Mouse (Mus musculus) MEL (cell line): Measurements from ENCODE around the gene Haus6. TPM values are rescaled to one million over a fixed set of nuclear protein-coding genes. Genes with fewer than 3 reads are reported as not detected.
"Not testable (repeated sequence)": the region's sequence is repeated elsewhere in the genome, so short reads cannot be mapped to it uniquely, and the experiment has no call there.

ENCODE experiments used
- DNase-seq: peaks from one replicate; pipeline ENCODE4 v3.0.0; 2011; ENCODE audit warnings: low read depth, low spot score
- H3K27ac ChIP-seq: 2 replicates; pipeline ENCODE4 v1.5.1; 2012; ENCODE audit warnings: low read depth, mild to moderate bottlenecking, control low read depth, low read length, moderate library complexity; ENCODE audit not compliant: control insufficient read depth
- H3K27me3 ChIP-seq, 2 experiments: fragments of 150-350 bp in 1 of 2; sonication (generic) in 1 of 2; 2 replicates each; pipeline ENCODE4 v1.6.1; 2012; ENCODE audit warnings: low read length in 2 of 2, mild to moderate bottlenecking in 2 of 2, improper control_type of control experiment in 1 of 2, moderate library complexity in 1 of 2; ENCODE audit not compliant: insufficient read depth in 2 of 2, control insufficient read depth in 1 of 2
- H3K36me3 ChIP-seq, 2 experiments: 2 replicates each; pipeline ENCODE4 v1.6.1; 2012 to 2014; ENCODE audit warnings: low read length in 2 of 2, improper control_type of control experiment in 1 of 2, inconsistent platforms in 1 of 2, mild to moderate bottlenecking in 1 of 2; ENCODE audit not compliant: insufficient read depth in 2 of 2, control insufficient read depth in 1 of 2
- H3K4me1 ChIP-seq, 2 experiments: fragments of 150-350 bp in 1 of 2; sonication (generic) in 1 of 2; 2 replicates each; pipeline ENCODE4 v1.6.1; 2012; ENCODE audit warnings: low read length in 2 of 2, improper control_type of control experiment in 1 of 2, mild to moderate bottlenecking in 1 of 2; ENCODE audit not compliant: insufficient read depth in 2 of 2, control insufficient read depth in 1 of 2
- H3K4me3 ChIP-seq, 2 experiments: fragments of 150-350 bp in 1 of 2; sonication (generic) in 1 of 2; 2 replicates each; pipeline ENCODE4 v1.5.1; 2012; ENCODE audit warnings: low read depth in 2 of 2, low read length in 2 of 2, mild to moderate bottlenecking in 2 of 2, moderate library complexity in 2 of 2, control low read depth in 1 of 2, improper control_type of control experiment in 1 of 2; ENCODE audit not compliant: control insufficient read depth in 1 of 2, insufficient read depth in 1 of 2
- H3K79me2 ChIP-seq: 2 replicates; pipeline ENCODE4 v1.6.1; 2012; ENCODE audit warnings: mild to moderate bottlenecking, low read length, moderate library complexity; ENCODE audit not compliant: control insufficient read depth, poor library complexity, insufficient read depth
- H3K9ac ChIP-seq: 2 replicates; pipeline ENCODE4 v1.6.1; 2012; ENCODE audit warnings: low read depth, mild to moderate bottlenecking, control low read depth, low read length, moderate library complexity; ENCODE audit not compliant: control insufficient read depth, poor library complexity, severe bottlenecking
- H3K9me3 ChIP-seq: fragments of 150-350 bp; sonication (generic); replicated peaks from 2 replicates; pipeline ENCODE4 v1.6.1; 2012; ENCODE audit warnings: mild to moderate bottlenecking, low read length, improper control_type of control experiment, moderate library complexity; ENCODE audit not compliant: insufficient read depth
- CHD1 ChIP-seq: IDR thresholded peaks from 2 replicates; pipeline ENCODE4 v1.6.1; 2012; ENCODE audit warnings: low read depth, mild to moderate bottlenecking, inconsistent platforms, low read length, improper control_type of control experiment
- ELF1 ChIP-seq: IDR thresholded peaks from 2 replicates; pipeline ENCODE4 v1.6.1; 2014; ENCODE audit warnings: low read depth, mild to moderate bottlenecking, inconsistent platforms, low read length, improper control_type of control experiment, moderate library complexity
- ETS1 ChIP-seq: IDR thresholded peaks from 2 replicates; pipeline ENCODE4 v1.6.1; 2012; ENCODE audit warnings: low read depth, mild to moderate bottlenecking, inconsistent platforms, low read length, improper control_type of control experiment, moderate library complexity
- GABPA ChIP-seq: IDR thresholded peaks from 2 replicates; pipeline ENCODE4 v1.6.1; 2012; ENCODE audit warnings: low read depth, mild to moderate bottlenecking, inconsistent platforms, low read length, improper control_type of control experiment, moderate library complexity
- MAFK ChIP-seq: IDR thresholded peaks from 2 replicates; pipeline ENCODE4 v1.6.1; 2011; ENCODE audit warnings: low read depth, mild to moderate bottlenecking, low read length, improper control_type of control experiment, borderline replicate concordance
- MAZ ChIP-seq: IDR thresholded peaks from 2 replicates; pipeline ENCODE4 v1.6.1; 2012; ENCODE audit warnings: low read depth, mild to moderate bottlenecking, inconsistent platforms, low read length, improper control_type of control experiment
- MEF2A ChIP-seq: IDR thresholded peaks from 2 replicates; pipeline ENCODE4 v1.6.1; 2014; ENCODE audit warnings: low read depth, mild to moderate bottlenecking, inconsistent platforms, low read length, improper control_type of control experiment; ENCODE audit not compliant: poor library complexity, insufficient replicate concordance, severe bottlenecking; ENCODE audit errors: extremely low read depth
- MYC ChIP-seq: IDR thresholded peaks from 2 replicates; pipeline ENCODE4 v1.6.1; 2011; ENCODE audit warnings: low read depth, mild to moderate bottlenecking, low read length, improper control_type of control experiment, moderate library complexity
- NRF1 ChIP-seq: IDR thresholded peaks from 2 replicates; pipeline ENCODE4 v1.6.1; 2014; ENCODE audit warnings: low read depth, mild to moderate bottlenecking, inconsistent platforms, low read length, improper control_type of control experiment, moderate library complexity; ENCODE audit not compliant: poor library complexity, insufficient read depth, severe bottlenecking
- POLR2A ChIP-seq, 2 experiments: IDR thresholded peaks; 2 replicates each; pipeline ENCODE4 v1.6.1; 2011 to 2012; ENCODE audit warnings: low read length in 2 of 2, mild to moderate bottlenecking in 2 of 2, control low read depth in 1 of 2, improper control_type of control experiment in 1 of 2, low read depth in 1 of 2, moderate library complexity in 1 of 2; ENCODE audit not compliant: control insufficient read depth in 1 of 2, insufficient read depth in 1 of 2, poor library complexity in 1 of 2
- POLR2AphosphoS2 ChIP-seq: IDR thresholded peaks from 2 replicates; pipeline ENCODE4 v1.6.1; 2011; ENCODE audit warnings: low read length, improper control_type of control experiment
- POLR2AphosphoS5 ChIP-seq: IDR thresholded peaks from 2 replicates; pipeline ENCODE4 v1.6.1; 2012; ENCODE audit warnings: low read depth, borderline replicate concordance, mild to moderate bottlenecking, inconsistent platforms, low read length, moderate library complexity, mixed read lengths
- RAD21 ChIP-seq: IDR thresholded peaks from 2 replicates; pipeline ENCODE4 v1.6.1; 2011; ENCODE audit warnings: mild to moderate bottlenecking, low read depth, low read length, improper control_type of control experiment
- SMC3 ChIP-seq: IDR thresholded peaks from 2 replicates; pipeline ENCODE4 v1.6.1; 2011; ENCODE audit warnings: low read depth, low read length, improper control_type of control experiment
- TBP ChIP-seq: IDR thresholded peaks from 2 replicates; pipeline ENCODE4 v1.8.0; 2011; ENCODE audit warnings: low read depth, low read length, improper control_type of control experiment
- TCF12 ChIP-seq: IDR thresholded peaks from 2 replicates; pipeline ENCODE4 v1.6.1; 2014; ENCODE audit warnings: low read depth, mild to moderate bottlenecking, inconsistent platforms, low read length, improper control_type of control experiment, moderate library complexity
- UBTF ChIP-seq: IDR thresholded peaks from 2 replicates; pipeline ENCODE4 v1.6.1; 2012; ENCODE audit warnings: low read depth, mild to moderate bottlenecking, inconsistent platforms, low read length, improper control_type of control experiment, moderate library complexity, borderline replicate concordance; ENCODE audit not compliant: insufficient read depth
- USF2 ChIP-seq, 2 experiments: IDR thresholded peaks; 2 replicates each; pipeline ENCODE4 v1.6.1; 2011 to 2012; ENCODE audit warnings: improper control_type of control experiment in 2 of 2, low read length in 2 of 2, borderline replicate concordance in 1 of 2, inconsistent platforms in 1 of 2, low read depth in 1 of 2, mild to moderate bottlenecking in 1 of 2; ENCODE audit not compliant: insufficient read depth in 1 of 2
- ZKSCAN1 ChIP-seq: IDR thresholded peaks from 2 replicates; pipeline ENCODE4 v1.6.1; 2012; ENCODE audit warnings: low read depth, mild to moderate bottlenecking, inconsistent platforms, low read length, improper control_type of control experiment, moderate library complexity
- ZNF384 ChIP-seq: IDR thresholded peaks from 2 replicates; pipeline ENCODE4 v1.6.1; 2012; ENCODE audit warnings: low read depth, mild to moderate bottlenecking, inconsistent platforms, low read length, improper control_type of control experiment
- polyA plus RNA-seq, 2 experiments: library from polyadenylated mRNA; stranded (reverse) in 1 of 2; unstranded in 1 of 2; fragments of >175 nt in 1 of 2; fragments of >200 nt in 1 of 2; gene quantifications; 2 replicates each; pipeline versions ENCODE4 v1.2.1 to v1.2.4; 2012; ENCODE audit warnings: low replicate concordance in 2 of 2, low read depth in 1 of 2; ENCODE audit not compliant: insufficient read length in 2 of 2, insufficient read depth in 1 of 2, missing spikeins in 1 of 2
- total RNA-seq: library from RNA; depleted of rRNA; stranded (reverse); fragments of 300-350 nt; gene quantifications from 2 replicates; pipeline ENCODE4 v1.2.3, GENCODE M21; 2012

The Haus6 gene
- total and polyA plus RNA-seq, 3 experiments, result 22.1 to 41.3 TPM; not detected in 1

DNA sequence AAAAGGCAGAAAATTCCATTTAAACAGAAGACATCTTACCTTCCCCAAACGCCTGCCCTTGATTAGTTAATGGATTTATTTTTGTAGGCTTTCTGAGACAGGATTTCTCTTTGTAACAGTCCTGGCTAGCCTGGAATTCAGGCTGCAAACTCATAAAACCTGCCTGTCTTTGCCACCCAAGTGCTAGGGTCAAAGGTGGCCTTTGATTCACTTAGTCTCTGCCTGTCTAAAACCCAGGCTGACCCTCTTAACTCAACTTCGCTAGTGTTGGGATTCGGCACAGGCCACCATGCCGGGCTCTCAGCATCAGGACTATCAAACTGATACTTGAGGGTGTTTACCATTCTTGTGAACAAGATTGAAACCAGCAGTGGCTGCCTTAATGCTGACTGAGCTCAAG lies 20.0 kb upstream of the Haus6 start:
- Histone ChIP-seq H3K27me3 (no peaks in the 10 kb centered on the region), H3K36me3 (peaks cover 0 to 21% of the 10 kb centered on the region in 2 experiments; a peak in 2 of 4 replicates)
- TF ChIP-seq CHD1 (no peak), NRF1 (no peak), MYC (no peak), POLR2AphosphoS2 (no peak), SMC3 (no peak), TBP (no peak), TCF12 (no peak)
- TF ChIP-seq, all 39 proteins: peak for 0
- Histone ChIP-seq H3K9ac (no peak overlapping the region), H3K9me3 (no peaks in the 10 kb centered on the region), H3K79me2 (no peaks in the 10 kb centered on the region), H3K4me1 (peaks cover 1 to 18% of the 10 kb centered on the region in 2 experiments), H3K4me3 (no peak overlapping the region), H3K27ac (no peak overlapping the region)
- no peak for DNase-seq

GRCm38 (mm10) chr4:86626496-86626895 lies 14.6 kb upstream of the Haus6 start:
- not testable (repeated sequence) for H3K9me3 ChIP-seq, H3K4me3 ChIP-seq, DNase-seq, H3K9ac ChIP-seq, H3K36me3 ChIP-seq, H3K27ac ChIP-seq, H3K4me1 ChIP-seq, H3K27me3 ChIP-seq, H3K79me2 ChIP-seq

- no peak overlapping the region for H3K27ac ChIP-seq
- no peak overlapping the region for H3K9ac ChIP-seq
- H3K27me3 ChIP-seq, result no peaks in the 10 kb centered on the region
- no peaks in the 10 kb centered on the region for H3K9me3 ChIP-seq
- no peak overlapping the region; a peak in 1 of 4 replicates for H3K4me3 ChIP-seq
- peaks cover 0 to 2% of the 10 kb centered on the region in 2 experiments; a peak in 1 of 4 replicates for H3K4me1 ChIP-seq
- H3K79me2 ChIP-seq, result no peaks in the 10 kb centered on the region
- peaks cover 0 to 5% of the 10 kb centered on the region in 2 experiments; a peak in 1 of 4 replicates for H3K36me3 ChIP-seq
- DNase-seq, result no peak
- TF ChIP-seq ELF1 (no peak), RAD21 (no peak), POLR2A (IDR thresholded peaks at IDR 0.05; ENCODE audit: control insufficient read depth in 1 of 2, insufficient read depth in 1 of 2, low read depth in 1 of 2, low read length in 2 of 2, poor library complexity in 1 of 2) (no peak), UBTF (no peak), POLR2AphosphoS5 (no peak), ZKSCAN1 (no peak), MAZ (no peak), USF2 (IDR thresholded peaks at IDR 0.05; ENCODE audit: borderline replicate concordance in 1 of 2, insufficient read depth in 1 of 2, low read depth in 1 of 2, low read length in 2 of 2) (no peak), ETS1 (no peak), ZNF384 (no peak), CHD1 (no peak), GABPA (no peak), MAFK (no peak), MEF2A (no peak)
These were observed 13.6 kb upstream of the Haus6 start for GRCm38 (mm10) chr4:86625463-86625862.
